Mouse (Mus musculus) stomach, postnatal 0 days (tissue): ENCODE results near the gene Hint1.

ENCODE experiments used
- CTCF ChIP-seq: IDR thresholded peaks from 2 replicates; pipeline ENCODE4 v1.5.1; 2016; ENCODE audit warnings: antibody characterized with exemption, low read depth, mild to moderate bottlenecking, moderate library complexity
- EP300 ChIP-seq: optimal IDR thresholded peaks from 2 replicates; pipeline ENCODE3; 2016; ENCODE audit warnings: antibody characterized with exemption

DNA sequence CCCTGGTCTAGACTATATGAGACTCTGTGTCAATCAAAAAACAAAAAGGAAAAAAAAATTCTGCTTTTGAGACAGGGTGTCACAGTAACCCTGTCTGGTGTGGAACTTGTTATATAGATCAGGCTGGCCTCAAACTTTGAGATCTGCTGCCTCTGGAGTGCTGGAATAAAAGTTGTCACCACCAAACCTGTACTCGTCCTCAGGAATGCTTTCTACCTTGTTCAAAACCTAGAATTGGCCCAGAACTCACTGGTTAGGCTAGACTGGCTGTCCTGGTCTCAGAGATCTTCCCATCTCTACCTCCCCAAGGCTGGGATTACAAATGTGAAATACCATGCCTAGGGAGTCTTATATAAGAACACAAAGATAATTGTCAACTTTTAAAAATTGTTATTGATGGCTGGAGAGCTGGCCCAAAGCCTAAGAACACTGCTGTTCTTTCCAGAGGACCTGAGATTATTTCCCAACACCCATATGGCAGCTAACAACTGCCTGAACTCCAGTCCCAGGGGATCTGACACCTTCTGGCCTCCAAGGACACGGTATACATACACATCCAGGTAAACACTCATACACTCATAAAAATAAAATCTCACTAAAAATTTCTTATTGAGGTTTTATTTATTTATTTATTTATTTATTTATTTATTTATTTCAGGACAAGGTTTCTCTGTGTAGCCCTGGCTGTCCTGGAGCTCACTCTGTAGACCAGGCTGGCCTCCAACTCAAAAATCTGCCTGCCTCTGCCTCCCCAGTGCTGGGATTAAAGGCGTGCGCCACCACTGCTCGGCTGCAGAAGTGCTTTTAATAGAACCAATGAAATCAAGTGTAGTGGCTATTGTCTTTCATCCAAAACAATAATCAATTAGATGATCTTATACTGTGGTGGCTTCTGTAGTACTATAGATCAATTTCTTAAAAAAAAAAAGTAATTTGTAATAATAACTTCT, 4.4 kb upstream of the Hint1 start:
- TF ChIP-seq CTCF (no peak), EP300 (no peak)
